Mouse (Mus musculus) spleen, postnatal 14 days (tissue): Measurements from ENCODE around the gene Nfu1.

Experiments
- DNase-seq, 2 experiments: peaks; one replicate each; pipeline ENCODE4 v3.0.0; 2021 to 2022; ENCODE audit warnings: low spot score in 2 of 2

Gene Nfu1

GRCm38 (mm10) chr6:87070641-87071040, 61.6 kb downstream of the Nfu1 start:
- DNase-seq, result no peak

- DNase-seq, result no peak
Observed at GRCm38 (mm10) chr6:87072759-87073158, 63.7 kb downstream of the Nfu1 start.

GRCm38 (mm10) chr6:87075092-87075685, 66.2 kb downstream of the Nfu1 start:
- no peak for DNase-seq
